Mouse (Mus musculus): Measurements from ENCODE around the gene Cdkal1. TPM values are rescaled to one million over a fixed set of nuclear protein-coding genes. Genes with fewer than 3 reads are reported as not detected.

The Cdkal1 gene
- total RNA-seq, 2 experiments from 2014 or later = 29.5 to 33.0 TPM

Other genes with a start within 250 kb of the Cdkal1 start
- gene E2f3, start 130.4 kb upstream of the Cdkal1 start, total RNA-seq (2021) = 10 to 100 TPM; 14.6 to 14.9 TPM

Data from gastrocnemius, postnatal 4 days (tissue).